Mouse (Mus musculus): ENCODE data around the gene Far2.

GRCm38 (mm10) chr6:148116907-148117306 lies 69.8 kb downstream of the Far2 start:
- TF ChIP-seq CTCF (IDR thresholded peaks at IDR 0.05; ENCODE audit: low read depth, low read length) (no peak), POLR2A (IDR thresholded peaks at IDR 0.05; ENCODE audit: extremely low read depth, insufficient read depth, low read length) (no peak)
